Mouse (Mus musculus) Patski (cell line): ENCODE data around the gene Sgcb. TPM values are rescaled to one million over a fixed set of nuclear protein-coding genes. Genes with fewer than 3 reads are reported as not detected.

Source experiments
- ATAC-seq: fragments of 100-300 bp; one replicate; pipeline ENCODE4 v1.8.0; 2021
- CTCF ChIA-PET: fragments of 350-600 bp; sonication (Branson Sonifier 250); formaldehyde crosslinking; loops from one replicate; lab custom pipeline; 2022; ENCODE audit warnings: inconsistent platforms; lab: Charles Lee
- POLR2A ChIA-PET: fragments of 350-600 bp; sonication (Branson Sonifier 250); formaldehyde crosslinking; loops from one replicate; lab custom pipeline; 2022; ENCODE audit warnings: antibody characterized with exemption, inconsistent platforms; lab: Charles Lee
- DNase-seq: peaks from one replicate; pipeline ENCODE4 v3.0.0-alpha.2; 2011; ENCODE audit warnings: low read depth, low spot score
- H3K27me3 ChIP-seq: fragments of 371-371 bp; one replicate; pipeline ENCODE4 v1.5.1; 2021
- CTCF ChIP-seq: fragments of 100-300 bp; IDR thresholded peaks from one replicate; pipeline ENCODE4 v1.5.1; 2021
- in situ Hi-C: fragments of 300-500 bp; cut with MboI; formaldehyde crosslinking; loops from 3 replicates; pipeline ENCODE4 v1.11.1; 2018; ENCODE audit warnings: low pct_unique_long_range_greater_than_20kb, mixed read lengths
- polyA plus RNA-seq: library from polyadenylated mRNA; unstranded; gene quantifications from one replicate; pipeline ENCODE4 v1.2.3, GENCODE M21; 2021

Sgcb gene
- polyA plus RNA-seq, 1 experiment from 2014 or later, result 24.1 TPM

GRCm38 (mm10) chr5:73618969-73619368, 28.6 kb downstream of the Sgcb start:
- ChIA-PET CTCF (interaction anchor here (1.1 to 1.8 kb wide), 2 partner anchors 15 to 23 kb away, joined by 3 to 5 read pairs; no protein-coding TSS in a partner anchor), POLR2A (no interaction called here)
- in situ Hi-C loops, result no loop called here
- peaks cover 3% of the 10 kb centered on the region for H3K27me3 ChIP-seq
- DNase-seq (no peak), ATAC-seq (no peak)
- TF ChIP-seq CTCF, result no peak

GRCm38 (mm10) chr5:73615211-73615610, 32.4 kb downstream of the Sgcb start:
- TF ChIP-seq CTCF, result no peak
- ChIA-PET CTCF (no interaction called here), POLR2A (no interaction called here)
- in situ Hi-C loops, result no loop called here
- no peak for DNase-seq
- H3K27me3 ChIP-seq, result peaks cover 3% of the 10 kb centered on the region
- ATAC-seq, result no peak

- CTCF ChIA-PET, result interaction anchor here (1.9 kb wide), 1 partner anchor 8 kb away, joined by 6 read pairs; no protein-coding TSS in a partner anchor
- POLR2A ChIA-PET, result no interaction called here
- ATAC-seq, result no peak
- in situ Hi-C loops, result no loop called here
- H3K27me3 ChIP-seq, result no peaks in the 10 kb centered on the region
- no peak for DNase-seq
- TF ChIP-seq CTCF, result no peak
Observed at GRCm38 (mm10) chr5:73613296-73613695, 34.3 kb downstream of the Sgcb start.

- POLR2A ChIA-PET, result no interaction called here
- in situ Hi-C loops, result no loop called here
- no peaks in the 10 kb centered on the region for H3K27me3 ChIP-seq
- no peak for TF ChIP-seq CTCF
- ATAC-seq (no peak), DNase-seq (no peak)
- CTCF ChIA-PET, result interaction anchor here (1.9 kb wide), 1 partner anchor 11 kb away, joined by 6 read pairs; no protein-coding TSS in a partner anchor
Observed at GRCm38 (mm10) chr5:73611071-73611470, 36.5 kb downstream of the Sgcb start.

- CTCF ChIA-PET, result interaction anchor here (1.0 kb wide), 1 partner anchor 11 kb away, joined by 3 read pairs; no protein-coding TSS in a partner anchor
- no peak for DNase-seq
- in situ Hi-C loops, result no loop called here
- no peaks in the 10 kb centered on the region for H3K27me3 ChIP-seq
- no peak for TF ChIP-seq CTCF
- no peak for ATAC-seq
- POLR2A ChIA-PET, result no interaction called here
Observed at GRCm38 (mm10) chr5:73604964-73605363, 42.6 kb downstream of the Sgcb start.

- TF ChIP-seq CTCF, result no peak
- ChIA-PET POLR2A (no interaction called here), CTCF (interaction anchor here (1.0 kb wide), 1 partner anchor 12 kb away, joined by 3 read pairs; no protein-coding TSS in a partner anchor)
- in situ Hi-C loops, result no loop called here
- no peak for DNase-seq
- H3K27me3 ChIP-seq, result no peaks in the 10 kb centered on the region
- ATAC-seq, result no peak
Observed at GRCm38 (mm10) chr5:73604542-73604941, 43.0 kb downstream of the Sgcb start.

GRCm38 (mm10) chr5:73602865-73603264, 44.7 kb downstream of the Sgcb start:
- POLR2A ChIA-PET, result no interaction called here
- no peak for ATAC-seq

GRCm38 (mm10) chr5:73601361-73601763, 46.2 kb downstream of the Sgcb start:
- DNase-seq (no peak), ATAC-seq (no peak)
- no peak for TF ChIP-seq CTCF
- in situ Hi-C loops, result no loop called here
- CTCF ChIA-PET, result interaction anchor here (0.7 to 1.6 kb wide), 2 partner anchors 8 to 176 kb away, joined by 4 read pairs; no protein-coding TSS in a partner anchor
- POLR2A ChIA-PET, result no interaction called here
- no peaks in the 10 kb centered on the region for H3K27me3 ChIP-seq

More at GRCm38 (mm10) chr5:73602865-73603264, 44.7 kb downstream of the Sgcb start:
- CTCF ChIA-PET, result no interaction called here
- H3K27me3 ChIP-seq, result no peaks in the 10 kb centered on the region
- TF ChIP-seq CTCF, result peak; percentile 22
- no peak for DNase-seq
- in situ Hi-C loops, result no loop called here

- ChIA-PET CTCF (interaction anchor here (1.0 kb wide), 1 partner anchor 27 kb away, joined by 3 read pairs; no protein-coding TSS in a partner anchor), POLR2A (interaction anchor here (0.7 kb wide), 1 partner anchor 1270 kb away, joined by 4 read pairs; no protein-coding TSS in a partner anchor)
- H3K27me3 ChIP-seq, result no peaks in the 10 kb centered on the region
- no peak for DNase-seq
- in situ Hi-C loops, result no loop called here
- no peak for TF ChIP-seq CTCF
- ATAC-seq, result no peak
Observed at GRCm38 (mm10) chr5:73599991-73600390, 47.6 kb downstream of the Sgcb start.

GRCm38 (mm10) chr5:73598943-73599695, 48.5 kb downstream of the Sgcb start:
- no peak for TF ChIP-seq CTCF
- no peak for ATAC-seq
- in situ Hi-C loops, result no loop called here
- ChIA-PET CTCF (interaction anchor here (1.0 kb wide), 1 partner anchor 27 kb away, joined by 3 read pairs; no protein-coding TSS in a partner anchor), POLR2A (interaction anchor here (0.7 kb wide), 1 partner anchor 1271 kb away, joined by 4 read pairs; no protein-coding TSS in a partner anchor)
- DNase-seq, result no peak
- H3K27me3 ChIP-seq, result no peaks in the 10 kb centered on the region

- no peaks in the 10 kb centered on the region for H3K27me3 ChIP-seq
- no peak for TF ChIP-seq CTCF
- ChIA-PET CTCF (no interaction called here), POLR2A (no interaction called here)
- in situ Hi-C loops, result no loop called here
- ATAC-seq, result no peak
- no peak for DNase-seq
Observed at GRCm38 (mm10) chr5:73587119-73587518, 60.5 kb downstream of the Sgcb start.
